Mouse (Mus musculus) CH12.LX (cell line): ENCODE measurements around the gene Ensa. TPM values are rescaled to one million over a fixed set of nuclear protein-coding genes. Genes with fewer than 3 reads are reported as not detected.

Experiments
- DNase-seq: peaks from one replicate; pipeline ENCODE4 v3.0.0-alpha.2; 2013; ENCODE audit errors: extremely low read depth
- H3K27ac ChIP-seq: 2 replicates; pipeline ENCODE4 v1.5.1; 2012; ENCODE audit warnings: low read depth, mild to moderate bottlenecking, control low read depth, moderate library complexity; ENCODE audit not compliant: insufficient read depth
- H3K27me3 ChIP-seq: replicated peaks from 2 replicates; pipeline ENCODE3; 2012; ENCODE audit warnings: inconsistent platforms
- H3K36me3 ChIP-seq, 2 experiments: replicated peaks in 1 of 2; 2 replicates each; pipeline versions ENCODE3 to v1.6.1; 2012; ENCODE audit warnings: inconsistent platforms in 1 of 2, low read length in 1 of 2, mild to moderate bottlenecking in 1 of 2, mixed read lengths in 1 of 2, moderate library complexity in 1 of 2; ENCODE audit not compliant: control insufficient read depth in 1 of 2, insufficient read depth in 1 of 2
- H3K4me1 ChIP-seq, 2 experiments: 2 replicates each; pipeline ENCODE4 v1.6.1; 2012; ENCODE audit warnings: inconsistent platforms in 1 of 2, moderate library complexity in 1 of 2; ENCODE audit not compliant: insufficient read depth in 2 of 2, control insufficient read depth in 1 of 2
- H3K4me2 ChIP-seq: 2 replicates; pipeline ENCODE4 v1.6.1; 2012; ENCODE audit warnings: low read depth, mild to moderate bottlenecking, control low read depth; ENCODE audit not compliant: poor library complexity, insufficient read depth, severe bottlenecking
- H3K4me3 ChIP-seq, 3 experiments: fragments of 150-350 bp in 1 of 3; sonication (generic) in 1 of 3; replicated peaks in 1 of 3; 2 replicates each; pipeline versions ENCODE3 to v1.5.1; 2011 to 2012; ENCODE audit warnings: low read depth in 2 of 3, low read length in 2 of 3, mild to moderate bottlenecking in 2 of 3, moderate library complexity in 2 of 3, control low read depth in 1 of 3, improper control_type of control experiment in 1 of 3, inconsistent platforms in 1 of 3, mixed read lengths in 1 of 3; ENCODE audit not compliant: poor library complexity in 1 of 3
- H3K79me2 ChIP-seq: replicated peaks from 2 replicates; pipeline ENCODE4 v1.6.1; 2012; ENCODE audit warnings: mild to moderate bottlenecking, moderate library complexity; ENCODE audit not compliant: control insufficient read depth, poor library complexity, insufficient read depth, severe bottlenecking; ENCODE audit errors: extremely low read depth
- H3K9ac ChIP-seq: 2 replicates; pipeline ENCODE4 v1.6.1; 2012; ENCODE audit warnings: low read depth, mild to moderate bottlenecking, control low read depth, moderate library complexity; ENCODE audit not compliant: insufficient read depth
- H3K9me3 ChIP-seq: replicated peaks from 2 replicates; pipeline ENCODE3; 2012; ENCODE audit warnings: low read length, inconsistent platforms, mixed read lengths
- CHD1 ChIP-seq: IDR thresholded peaks from 2 replicates; pipeline ENCODE4 v1.6.1; 2012; ENCODE audit warnings: low read depth, low read length, improper control_type of control experiment, inconsistent platforms
- CHD2 ChIP-seq: IDR thresholded peaks from 2 replicates; pipeline ENCODE4 v1.6.1; 2011; ENCODE audit warnings: low read length, improper control_type of control experiment
- IRF4 ChIP-seq: IDR thresholded peaks from 2 replicates; pipeline ENCODE4 v1.6.1; 2014; ENCODE audit warnings: low read depth, mild to moderate bottlenecking, inconsistent platforms, low read length, improper control_type of control experiment
- JUN ChIP-seq: IDR thresholded peaks from 2 replicates; pipeline ENCODE4 v1.6.1; 2011; ENCODE audit warnings: low read depth, mild to moderate bottlenecking, low read length, improper control_type of control experiment, moderate library complexity; ENCODE audit not compliant: insufficient read depth
- MAX ChIP-seq: IDR thresholded peaks from 2 replicates; pipeline ENCODE4 v1.6.1; 2011; ENCODE audit warnings: low read length, improper control_type of control experiment
- MXI1 ChIP-seq: IDR thresholded peaks from 2 replicates; pipeline ENCODE4 v1.6.1; 2011; ENCODE audit warnings: mild to moderate bottlenecking, low read depth, low read length, improper control_type of control experiment
- PAX5 ChIP-seq: IDR thresholded peaks from 2 replicates; pipeline ENCODE4 v1.6.1; 2012; ENCODE audit warnings: low read length, inconsistent platforms, mixed read lengths
- POLR2A ChIP-seq: IDR thresholded peaks from 2 replicates; pipeline ENCODE4 v1.6.1; 2011; ENCODE audit warnings: low read depth, mild to moderate bottlenecking, improper control_type of control experiment, low read length
- RCOR1 ChIP-seq: conservative IDR thresholded peaks from 2 replicates; pipeline ENCODE4 v1.6.1; 2012; ENCODE audit warnings: low read depth, mild to moderate bottlenecking, inconsistent platforms, low read length, improper control_type of control experiment
- TCF12 ChIP-seq: IDR thresholded peaks from 2 replicates; pipeline ENCODE4 v1.6.1; 2014; ENCODE audit warnings: low read depth, mild to moderate bottlenecking, inconsistent platforms, low read length, improper control_type of control experiment
- UBTF ChIP-seq: IDR thresholded peaks from 2 replicates; pipeline ENCODE4 v1.6.1; 2012; ENCODE audit warnings: low read depth, mild to moderate bottlenecking, inconsistent platforms, low read length, improper control_type of control experiment, moderate library complexity
- USF2 ChIP-seq: conservative IDR thresholded peaks from 2 replicates; pipeline ENCODE4 v1.6.1; 2011; ENCODE audit warnings: low read depth, low read length, improper control_type of control experiment
- ZMIZ1 ChIP-seq: IDR thresholded peaks from 2 replicates; pipeline ENCODE4 v1.6.1; 2012; ENCODE audit warnings: low read depth, mild to moderate bottlenecking, inconsistent platforms, low read length, improper control_type of control experiment
- dilution Hi-C: fragments of 300-500 bp; cut with MboI; formaldehyde crosslinking; loops from 2 replicates; pipeline ENCODE4 v1.14.3; 2020; ENCODE audit warnings: low sequenced_read_pairs; ENCODE audit not compliant: extremely low pct_unique_long_range_greater_than_20kb, extremely low pct_ligation_motif_present
- in situ Hi-C: fragments of 300-500 bp; cut with MboI; formaldehyde crosslinking; loops from 3 replicates; pipeline ENCODE4 v1.14.3; 2019; ENCODE audit warnings: low sequenced_read_pairs, low pct_ligation_motif_present, low pct_unique_long_range_greater_than_20kb, mixed read lengths
- polyA plus RNA-seq: library from polyadenylated mRNA; unstranded; fragments of >175 nt; gene quantifications from 2 replicates; pipeline ENCODE4 v1.2.1, GENCODE M21; 2012; ENCODE audit warnings: low read depth; ENCODE audit not compliant: insufficient read length
- total RNA-seq, 2 experiments: library from RNA; depleted of rRNA; stranded (reverse); fragments of 300-350 nt in 1 of 2; fragments of >200 nt in 1 of 2; gene quantifications; 2 replicates each; pipeline ENCODE4 v1.2.3; 2012 to 2014

Gene Ensa
- total and polyA plus RNA-seq, 3 experiments: 51.5 to 58.4 (median 57.8) TPM

GRCm38 (mm10) chr3:95666124-95666844 lies 41.5 kb downstream of the Ensa start:
- no peaks in the 10 kb centered on the region for H3K27me3 ChIP-seq
- peaks cover 21 to 55% of the 10 kb centered on the region in 2 experiments for H3K36me3 ChIP-seq
- 0 out of 2 replicates have a peak overlapping the region, but pooled peaks have one; percentile 9 for H3K9ac ChIP-seq
- peak overlapping the region; percentile 42; the same call in 1 of the 2 replicates for H3K27ac ChIP-seq
- no peak overlapping the region for H3K4me3 ChIP-seq
- H3K4me1 ChIP-seq: peaks cover 24 to 84% of the 10 kb centered on the region in 2 experiments
- H3K4me2 ChIP-seq: no peak overlapping the region
- DNase-seq: no peak
- in situ Hi-C loops (no loop called here), dilution Hi-C loops (no loop called here)
- H3K79me2 ChIP-seq: peaks cover 78% of the 10 kb centered on the region
- TF ChIP-seq UBTF (no peak), PAX5 (no peak), CHD2 (peak; percentile 76), IRF4 (0 out of 2 replicates have a peak, but pooled peaks have one; percentile 7), CHD1 (no peak), RCOR1 (no peak), POLR2A (peak; percentile 40), JUN (no peak)
- no peaks in the 10 kb centered on the region for H3K9me3 ChIP-seq

DNA sequence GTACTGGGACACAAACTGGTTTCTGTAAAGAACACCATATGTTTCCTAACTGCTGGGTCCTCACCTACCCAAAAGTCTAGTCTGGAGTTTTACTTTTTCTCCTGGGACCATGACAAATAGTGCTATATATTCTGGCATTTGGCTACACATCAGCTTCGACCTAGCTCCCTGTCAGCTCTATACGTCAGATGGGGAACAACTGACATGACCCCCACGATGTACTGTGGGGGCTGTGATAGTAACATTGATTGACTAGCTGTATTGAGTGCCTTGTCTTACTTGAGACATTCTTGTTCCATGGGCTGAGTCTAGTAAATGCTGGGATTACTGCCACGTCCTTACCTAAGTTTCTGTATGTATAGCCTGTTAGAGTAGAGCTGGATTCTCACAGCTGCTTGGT lies 42.7 kb downstream of the Ensa start:
- in situ Hi-C loops: no loop called here
- Histone ChIP-seq H3K27me3 (no peaks in the 10 kb centered on the region), H3K27ac (peak overlapping the region; percentile 75), H3K79me2 (peaks cover 68% of the 10 kb centered on the region), H3K9me3 (no peaks in the 10 kb centered on the region), H3K4me2 (peak overlapping the region; percentile 9), H3K9ac (peak overlapping the region; percentile 0; the same call in 1 of the 2 replicates), H3K4me1 (peaks cover 34 to 94% of the 10 kb centered on the region in 2 experiments), H3K36me3 (peaks cover 15 to 47% of the 10 kb centered on the region in 2 experiments), H3K4me3 (no peak overlapping the region)
- DNase-seq: no peak
- dilution Hi-C loops: no loop called here
- TF ChIP-seq RCOR1 (no peak), MAX (no peak), USF2 (no peak), MXI1 (no peak), POLR2A (no peak), ZMIZ1 (no peak), PAX5 (no peak), TCF12 (no peak)
